Mouse (Mus musculus): Measurements from ENCODE around the gene Flnb.

- no peak for TF ChIP-seq POLR2AphosphoS5 (IDR thresholded peaks at IDR 0.05; ENCODE audit: insufficient replicate concordance, low read depth, low read length)
- no peak for TF ChIP-seq GATA2 (IDR thresholded peaks at IDR 0.05; ENCODE audit: borderline replicate concordance, low read depth, low read length)
- no peak for TF ChIP-seq CTCF (IDR thresholded peaks at IDR 0.05; ENCODE audit: low read depth, low read length)
Observed at GRCm38 (mm10) chr14:7795961-7796360, 21.8 kb upstream of the Flnb start.

Measured in G1E (cell line).